Mouse (Mus musculus): ENCODE measurements at regions not wholly inside any gene's neighbourhood (a gene's known extent, or its start where the extent isn't known, plus 50 kb on each side); places are given as distances from the start of the nearest gene placed in this dataset.

DNA sequence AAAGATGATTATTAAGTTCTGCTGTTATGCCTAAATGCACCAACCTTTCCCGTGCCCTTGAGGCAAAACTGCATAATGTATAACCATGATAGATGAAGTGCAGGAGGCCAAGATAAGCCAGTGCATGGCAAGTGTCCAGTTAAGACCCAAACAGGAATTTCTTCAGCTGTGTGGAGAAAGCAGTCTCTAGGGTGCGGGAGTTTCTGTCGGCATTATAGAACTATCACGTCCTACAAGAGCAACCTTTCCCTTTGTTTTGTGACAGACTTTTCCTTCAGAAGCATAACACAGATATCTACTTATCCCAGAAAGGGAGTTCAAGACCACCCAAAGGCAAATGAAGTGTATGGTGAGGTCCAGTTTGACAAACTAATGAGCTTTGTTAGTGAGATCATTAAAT, 560.1 kb upstream of the Cdh18 start:
- no peak for DNase-seq (ENCODE audit: low spot score in 2 of 2)

DNA sequence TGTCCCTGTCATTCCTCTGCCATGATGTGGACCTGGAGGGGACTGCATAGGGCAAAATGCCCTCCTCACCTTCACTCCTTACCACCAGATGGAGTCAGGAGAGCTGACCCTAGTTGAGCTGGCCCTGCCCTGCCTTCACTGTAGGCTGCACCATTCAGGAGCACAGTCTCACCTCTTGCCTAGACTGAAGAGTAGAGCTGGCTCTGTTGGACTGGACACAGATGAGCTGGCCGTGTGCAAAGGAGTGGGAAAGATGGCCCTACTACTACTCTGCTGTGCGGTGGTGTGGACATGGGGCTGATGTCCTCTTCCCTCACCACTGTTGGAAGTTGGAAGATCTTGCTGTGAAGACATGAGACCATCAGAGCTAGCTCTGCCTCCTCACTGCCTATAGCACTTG, 555.5 kb upstream of the Cdh18 start:
- no peak for DNase-seq (ENCODE audit: low spot score in 2 of 2)

DNA sequence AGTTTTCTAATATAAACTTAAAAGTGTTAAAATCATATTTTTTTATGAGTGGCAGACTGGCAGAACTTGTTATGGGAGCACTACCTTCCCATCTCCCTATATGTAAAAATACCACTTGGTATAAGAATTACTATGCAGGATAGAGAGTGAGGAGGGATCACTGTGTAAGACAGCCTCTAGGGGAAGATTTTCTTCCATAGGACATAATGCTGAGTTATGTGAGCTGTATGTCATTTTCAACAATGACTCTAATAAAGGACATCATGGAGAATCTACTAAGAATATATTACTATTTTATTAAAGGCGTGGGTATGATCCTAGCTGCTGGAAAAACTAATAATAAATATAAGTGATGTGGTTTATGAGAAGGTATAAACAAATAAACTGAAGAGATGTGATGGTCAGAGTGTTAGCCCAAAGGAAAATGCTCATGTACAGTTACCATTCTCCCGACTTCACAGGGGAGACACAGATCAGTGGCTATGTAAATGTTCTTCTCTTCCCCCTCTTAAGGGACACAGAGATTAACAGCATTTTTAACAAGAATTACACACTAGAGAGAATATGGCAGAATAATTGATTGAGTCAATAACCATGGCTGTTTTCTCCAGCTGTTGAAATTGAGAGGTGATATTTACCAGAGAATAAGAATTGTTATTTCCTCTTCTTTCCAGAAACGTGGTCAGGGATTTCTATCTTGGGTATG, 553.5 kb upstream of the Cdh18 start:
- DNase-seq (ENCODE audit: low spot score in 2 of 2), result no peak

DNA sequence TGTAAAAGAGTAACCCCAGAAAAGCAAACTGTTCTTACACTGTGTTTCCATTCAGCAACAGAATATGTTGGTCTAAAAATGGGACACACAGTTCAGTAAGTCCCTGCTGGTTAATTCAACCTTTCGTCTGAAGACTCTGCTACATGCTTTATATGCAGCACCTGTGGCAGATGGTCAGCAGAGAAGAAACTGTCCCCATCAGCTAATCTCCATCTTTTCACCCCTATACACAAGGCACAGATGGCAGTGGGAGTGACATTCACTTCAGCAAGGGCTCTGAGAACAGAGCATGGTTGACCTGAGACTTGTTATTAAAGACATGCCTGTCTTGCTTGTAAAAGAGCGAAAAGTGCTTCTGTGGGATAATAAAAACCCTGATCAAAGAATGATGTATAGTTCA, 528.8 kb upstream of the Cdh18 start:
- DNase-seq (ENCODE audit: low spot score in 2 of 2), result no peak

DNA sequence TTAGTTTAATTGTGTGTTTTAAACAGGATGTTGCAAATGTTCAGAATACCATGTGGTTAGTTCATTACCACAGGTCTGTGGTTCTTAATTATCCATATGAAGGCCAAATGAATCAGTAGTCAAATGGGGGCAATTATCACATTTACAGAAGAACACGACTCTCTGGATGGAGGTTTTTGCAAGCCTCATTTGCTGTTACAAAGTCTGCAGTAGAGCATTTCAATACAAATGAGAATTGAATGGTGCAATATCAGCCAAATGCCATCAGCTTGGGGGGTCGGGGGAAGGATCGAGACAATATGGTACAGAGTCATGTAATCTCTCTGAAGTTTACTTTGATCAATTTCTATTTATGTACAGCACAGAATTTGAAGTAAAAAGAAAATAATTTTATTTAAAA, 518.6 kb upstream of the Cdh18 start:
- no peak for DNase-seq (ENCODE audit: low spot score in 2 of 2)

DNA sequence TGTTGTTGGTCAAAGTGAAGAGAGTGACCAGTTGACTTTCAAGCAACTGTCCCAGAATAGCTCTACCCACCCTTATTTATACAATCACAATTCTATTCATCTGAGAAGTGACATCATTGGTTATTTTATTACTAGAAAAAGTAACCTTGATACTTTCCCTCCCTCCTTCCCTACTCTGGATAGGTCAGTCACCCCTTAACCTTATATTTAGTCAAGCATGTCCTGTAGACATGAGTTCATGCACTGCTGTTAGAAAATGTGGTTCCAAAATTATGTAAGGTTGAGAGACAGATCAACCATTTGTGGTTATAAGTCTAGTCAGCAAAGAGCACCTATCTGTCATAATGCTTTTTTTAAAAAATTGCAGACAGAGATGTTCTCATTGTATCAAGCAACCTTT, 502.4 kb upstream of the Cdh18 start:
- DNase-seq (ENCODE audit: low spot score in 2 of 2), result no peak

DNA sequence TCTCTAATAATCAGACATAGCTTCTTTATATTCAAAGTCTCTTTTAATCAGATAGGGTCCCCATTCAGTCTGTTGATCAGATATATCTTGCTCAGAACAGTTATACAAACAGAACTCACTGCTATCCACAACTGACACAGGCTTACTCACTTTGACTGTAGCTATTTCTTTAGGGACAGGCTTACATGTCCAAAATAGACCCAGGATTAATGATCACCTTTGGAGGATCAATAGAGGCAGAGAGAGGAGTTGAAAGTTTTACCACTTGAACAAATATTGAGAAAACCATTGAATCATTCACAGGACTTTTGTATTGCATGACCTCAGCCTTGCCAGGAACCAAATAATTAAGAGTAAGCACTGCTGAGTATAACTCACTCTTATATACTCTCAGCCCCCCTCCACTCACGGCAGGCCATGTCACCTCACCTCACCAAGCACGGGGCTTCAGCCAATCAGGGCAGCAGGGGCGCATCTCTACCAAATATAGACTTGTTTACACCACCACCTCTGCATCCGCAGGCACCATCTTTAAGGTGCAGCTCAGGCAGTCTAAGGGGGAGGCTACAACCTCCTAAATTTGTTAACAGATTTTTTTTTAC, 501.8 kb upstream of the Cdh18 start:
- no peak for DNase-seq (ENCODE audit: low spot score in 2 of 2)

DNA sequence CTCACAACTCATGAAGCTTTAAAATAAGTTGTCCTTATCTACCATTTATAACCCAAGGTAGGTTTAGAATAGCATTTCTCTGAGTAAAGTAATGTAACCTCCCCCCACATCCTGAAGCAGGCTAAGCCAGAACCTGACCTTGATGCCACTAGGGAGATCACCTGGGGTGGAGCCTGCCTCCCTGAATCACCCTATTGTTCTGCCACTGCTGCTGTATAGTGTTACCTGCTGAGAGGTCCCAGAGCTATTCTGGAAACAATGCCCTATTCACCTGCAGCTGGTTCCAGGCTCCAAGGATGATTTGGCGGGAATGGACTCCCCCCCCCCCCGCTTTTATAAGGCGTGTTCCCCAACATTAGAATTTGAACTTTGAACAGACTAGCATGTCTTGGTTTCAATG, 462.0 kb upstream of the Cdh18 start:
- no peak for DNase-seq (ENCODE audit: low spot score in 2 of 2)

DNA sequence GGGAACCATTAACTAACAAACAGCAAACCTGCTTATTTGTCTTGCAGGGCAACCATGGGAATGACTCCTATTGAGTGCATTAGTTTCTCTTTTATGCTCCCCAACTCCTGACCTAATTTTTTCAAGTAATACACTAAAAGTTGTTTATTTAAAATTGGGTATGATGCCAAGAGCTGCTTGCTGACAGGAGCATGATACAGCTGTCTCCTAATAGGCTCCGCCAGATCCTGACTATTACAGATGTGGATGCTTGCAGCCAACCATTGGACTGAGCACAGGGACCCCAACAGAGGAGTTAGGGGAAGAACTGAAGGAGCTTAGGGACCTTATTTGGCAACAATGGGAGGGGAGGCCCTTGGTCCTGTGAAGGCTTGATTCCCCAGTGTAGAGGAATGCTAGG, 427.1 kb upstream of the Cdh18 start:
- DNase-seq (ENCODE audit: low spot score in 2 of 2), result no peak

DNA sequence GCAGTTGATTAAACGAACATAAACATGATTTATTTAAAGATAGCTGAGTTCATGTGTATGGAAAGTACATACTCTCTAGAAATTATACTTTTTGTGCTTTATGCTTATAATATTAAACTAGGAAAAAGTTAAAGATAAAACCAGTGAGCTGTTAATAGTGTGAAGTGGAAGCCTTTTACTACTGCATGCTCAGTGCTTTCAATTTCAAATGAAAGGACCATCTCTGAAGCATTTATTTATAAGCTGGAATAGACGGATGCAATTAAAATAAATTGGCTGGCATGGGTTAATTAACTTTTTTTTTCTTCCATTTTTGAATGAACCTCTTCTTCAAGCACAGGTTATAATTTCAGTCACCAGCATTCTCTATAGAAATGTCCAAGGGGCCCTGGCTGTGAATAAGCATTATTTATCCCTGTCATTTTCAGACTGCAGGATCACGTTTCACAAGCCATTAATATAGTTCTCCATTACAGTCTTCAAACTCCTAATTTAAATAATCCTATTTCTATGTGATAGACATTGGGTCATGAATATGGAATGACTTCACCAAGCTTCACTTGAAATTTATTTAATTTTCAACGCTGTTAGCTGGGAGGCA, 396.8 kb upstream of the Cdh18 start:
- no peak for DNase-seq (ENCODE audit: low spot score in 2 of 2)

DNA sequence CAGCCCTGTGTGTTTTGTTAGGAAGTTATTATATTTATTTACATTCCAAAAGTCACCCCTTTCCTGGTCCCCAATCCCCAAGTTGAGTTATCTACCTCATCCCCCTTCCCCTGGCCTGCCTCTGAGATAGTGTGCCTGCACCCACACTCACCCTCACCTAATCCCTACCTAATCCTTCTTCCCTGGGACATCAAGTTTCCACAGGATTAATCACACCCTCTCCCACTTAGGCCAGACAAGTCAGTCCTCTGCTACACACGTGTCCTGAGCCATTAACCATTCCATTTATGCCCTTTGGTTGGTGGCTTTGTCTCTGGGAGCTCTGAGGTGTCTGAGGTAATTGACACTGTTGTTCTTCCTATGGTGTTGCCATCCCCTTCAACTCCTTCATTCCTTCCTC, 396.1 kb upstream of the Cdh18 start:
- DNase-seq (ENCODE audit: low spot score in 2 of 2), result no peak

DNA sequence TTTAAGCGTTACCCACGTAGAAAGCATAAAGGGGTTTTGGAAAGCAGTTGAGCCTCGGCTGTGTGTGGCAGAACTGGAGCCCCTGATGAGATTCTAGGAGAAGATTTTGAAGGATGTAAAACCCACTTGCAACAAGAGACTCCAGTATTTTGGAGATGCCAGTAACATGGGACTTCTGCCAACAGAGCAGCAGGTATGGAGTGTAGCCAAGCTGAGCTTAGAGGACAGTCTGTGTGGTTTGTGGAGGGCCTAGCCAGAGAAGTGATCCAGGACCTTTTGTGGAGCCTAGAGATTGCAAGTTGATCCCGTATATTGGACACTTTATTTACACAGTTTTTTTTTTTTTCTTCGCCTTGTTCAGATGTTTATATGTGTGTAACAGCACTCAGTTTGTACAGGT, 378.5 kb upstream of the Cdh18 start:
- peak in 1 of 2 experiments; percentile 2 for DNase-seq (ENCODE audit: low spot score in 2 of 2)

DNA sequence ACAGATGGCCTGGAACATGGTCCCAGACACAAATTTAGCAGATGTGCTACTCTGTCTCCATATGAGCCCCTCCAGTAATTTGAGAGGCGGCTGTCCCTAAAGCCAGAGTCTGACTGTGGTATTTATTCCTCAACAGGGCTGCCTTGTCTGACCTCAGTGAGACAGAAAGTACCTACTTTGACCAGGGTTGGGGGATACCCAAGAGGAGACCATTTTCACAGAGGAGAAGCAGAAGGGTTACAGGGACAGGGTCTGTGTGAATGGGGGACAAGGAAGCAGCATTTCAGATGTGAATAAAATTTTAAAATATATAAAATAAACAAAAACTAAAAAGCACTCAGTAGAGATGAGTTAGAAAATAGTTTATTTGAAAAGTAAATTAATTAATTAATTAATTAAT, 339.8 kb upstream of the Cdh18 start:
- DNase-seq (ENCODE audit: low spot score in 2 of 2), result no peak

DNA sequence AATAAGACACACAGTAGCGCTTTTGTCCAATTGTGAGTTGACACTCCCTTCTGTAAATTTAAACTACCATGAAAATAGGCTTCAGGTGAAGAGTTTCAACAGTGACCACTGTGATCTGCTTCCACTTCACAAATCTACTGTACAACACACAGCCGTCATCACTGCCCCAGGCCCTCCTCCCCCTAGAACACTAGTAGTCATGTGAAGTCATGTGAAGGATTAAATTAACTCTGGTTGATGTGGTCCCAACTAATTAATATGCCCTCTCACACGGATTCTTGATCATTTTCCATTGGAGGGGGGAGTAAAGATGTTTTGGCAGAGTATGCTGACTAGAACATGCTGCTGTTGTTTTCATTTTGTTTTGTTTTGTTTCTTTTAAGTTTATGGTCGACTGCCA, 316.2 kb upstream of the Cdh18 start:
- no peak for DNase-seq (ENCODE audit: low spot score in 2 of 2)

DNA sequence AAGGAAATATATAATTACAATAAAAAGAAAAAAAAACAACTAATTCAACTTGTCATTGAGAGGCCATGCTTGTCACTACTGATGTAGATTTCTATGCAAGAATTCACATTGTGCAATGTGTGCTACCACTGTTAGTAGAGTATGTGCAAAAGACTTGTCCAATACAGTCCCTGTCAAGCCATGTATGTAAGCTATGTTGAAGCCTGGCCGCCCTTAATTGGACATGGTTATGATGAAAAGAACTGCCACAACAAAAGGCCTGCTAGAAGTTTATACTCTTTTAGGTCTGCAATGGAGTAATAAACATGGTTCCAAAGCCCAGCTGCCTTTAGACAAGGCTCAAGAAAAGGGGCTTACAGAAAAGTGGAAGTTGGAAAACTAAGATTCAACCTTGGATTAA, 267.9 kb upstream of the Cdh18 start:
- DNase-seq (ENCODE audit: low spot score in 2 of 2), result no peak

DNA sequence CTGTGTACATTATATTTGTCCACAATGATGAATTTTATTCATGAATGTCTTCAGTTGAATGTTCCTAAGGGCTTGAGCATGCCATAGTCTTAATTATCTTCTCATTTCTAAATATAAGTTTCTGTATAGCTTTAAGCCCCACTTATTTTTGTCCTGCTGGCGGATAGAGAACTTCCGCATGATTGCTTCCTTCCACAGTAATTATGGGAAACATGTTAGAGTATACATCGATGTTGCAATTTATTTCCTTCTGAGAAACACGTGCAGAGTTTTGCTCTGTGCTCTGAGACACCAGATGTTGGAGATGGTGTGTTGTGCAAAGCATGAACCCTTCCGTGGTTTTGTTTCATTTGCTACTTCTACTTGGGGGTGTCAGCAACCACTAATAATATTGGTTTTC, 237.8 kb upstream of the Cdh18 start:
- no peak for DNase-seq (ENCODE audit: low spot score in 2 of 2)

DNA sequence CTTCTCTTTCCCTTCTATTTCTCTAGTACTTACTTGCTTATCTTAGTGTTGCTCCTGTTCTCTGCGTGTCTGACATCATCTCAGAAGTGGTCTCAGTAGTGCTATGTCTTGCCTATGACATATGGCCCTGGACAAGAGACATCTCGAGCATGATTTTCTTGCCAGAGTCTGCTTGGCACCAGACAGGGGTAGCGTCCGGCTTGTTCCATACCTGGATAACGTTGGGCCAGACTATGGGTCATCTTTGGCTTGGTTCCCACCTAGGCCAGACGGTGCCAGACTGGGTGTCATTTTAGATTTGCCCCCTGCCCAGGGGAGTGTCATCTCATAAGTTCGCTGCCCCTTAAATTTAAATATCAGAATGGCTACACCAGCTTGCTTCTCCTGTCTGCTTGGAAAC, 229.8 kb upstream of the Cdh18 start:
- no peak for DNase-seq (ENCODE audit: low spot score in 2 of 2)

DNA sequence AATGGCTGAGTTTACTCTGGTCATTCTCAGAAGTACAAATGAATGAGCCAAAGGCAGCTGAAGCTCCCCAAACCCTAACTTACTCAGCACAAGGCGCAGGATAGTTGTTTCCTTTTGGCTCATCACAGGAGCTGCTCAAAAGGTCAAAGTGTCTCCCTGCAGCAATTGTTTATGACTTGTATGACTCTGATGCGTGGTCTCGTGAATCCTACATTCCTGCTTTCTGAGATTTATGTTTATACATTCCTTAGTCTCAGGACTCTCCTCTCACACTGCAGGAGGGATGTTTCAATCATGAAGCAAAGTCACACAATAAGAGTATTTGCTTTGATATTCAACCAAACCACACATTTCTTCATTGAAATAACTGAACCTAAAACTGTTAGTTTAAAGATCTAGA, 209.9 kb upstream of the Cdh18 start:
- no peak for DNase-seq (ENCODE audit: low spot score in 2 of 2)

DNA sequence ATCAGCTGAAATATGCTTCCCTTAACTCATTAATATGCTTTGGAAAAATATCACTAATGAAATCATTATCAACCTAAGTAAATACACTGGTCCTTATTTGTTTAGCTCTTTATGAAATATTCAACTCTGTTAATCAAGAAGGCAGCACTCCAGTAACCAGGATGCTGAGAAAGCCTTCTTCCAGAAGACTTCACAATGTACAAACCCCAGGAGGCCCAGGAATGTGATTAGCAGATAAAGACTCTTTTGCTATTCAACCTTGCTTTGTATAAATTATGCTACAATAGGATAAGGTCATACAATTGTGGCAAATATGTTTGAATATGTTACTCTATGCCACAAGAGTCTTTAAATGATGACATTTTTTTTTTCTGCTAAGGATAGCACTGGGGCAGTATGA, 204.5 kb upstream of the Cdh18 start:
- DNase-seq (ENCODE audit: low spot score in 2 of 2), result no peak

DNA sequence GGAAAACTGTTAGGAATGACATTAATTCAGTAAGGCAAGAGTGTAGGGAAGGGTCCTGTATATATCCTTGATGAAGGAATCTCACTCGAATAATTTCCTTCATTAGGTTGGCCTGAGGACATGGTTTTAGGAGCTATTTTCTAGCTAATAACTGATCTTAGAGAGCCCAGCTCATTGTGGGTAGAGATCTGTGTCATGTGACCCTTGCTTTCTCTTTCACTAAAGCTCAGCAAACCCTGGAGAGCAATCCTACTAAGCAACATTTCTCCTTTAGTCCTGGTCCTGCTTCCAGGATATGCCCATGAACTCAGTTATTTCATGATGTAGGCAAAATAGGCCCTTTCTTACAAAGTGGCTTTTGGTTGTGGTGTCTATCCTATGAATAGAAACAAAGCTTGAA, 197.3 kb upstream of the Cdh18 start:
- no peak for DNase-seq (ENCODE audit: low spot score in 2 of 2)

Measured in left cerebral cortex, adult 18-20 months (tissue).